Mouse (Mus musculus) lung, postnatal 36 days (tissue): ENCODE results near the gene Ptpru.
"Not testable (repeated sequence)": the region's sequence is repeated elsewhere in the genome, so short reads cannot be mapped to it uniquely, and the experiment has no call there.

Source experiments
- DNase-seq: peaks from one replicate; pipeline ENCODE4 v3.0.0; 2022; ENCODE audit warnings: mixed read lengths

Ptpru gene

DNA sequence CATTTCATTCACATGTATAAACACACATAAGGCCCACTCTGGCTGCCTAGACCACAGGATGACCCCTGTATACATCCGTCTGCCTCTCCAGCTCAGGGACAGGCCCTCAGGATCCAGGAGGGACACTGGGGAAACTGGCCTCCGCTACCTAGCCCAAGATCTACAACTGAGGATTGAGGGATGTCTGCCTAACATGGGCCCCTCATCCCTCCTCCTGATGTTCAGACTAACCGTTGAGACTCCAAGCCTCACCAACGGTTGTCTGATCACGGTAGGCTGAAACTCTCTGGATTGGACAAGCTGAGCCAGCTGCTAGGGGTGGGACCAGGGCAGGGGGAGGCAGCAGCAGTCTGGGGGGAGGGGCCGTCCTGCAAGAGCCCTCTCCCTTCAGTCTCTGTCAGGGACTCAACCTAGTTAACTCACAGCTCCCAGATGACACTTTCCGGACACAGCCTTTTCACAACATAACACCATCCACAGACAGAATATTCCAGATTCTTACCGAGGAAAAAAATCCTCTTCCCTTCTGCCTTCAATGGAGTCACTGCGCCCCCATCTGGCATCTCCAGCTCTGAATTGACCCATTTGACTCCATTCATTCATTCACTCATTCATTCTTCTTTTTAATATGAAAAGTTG lies 4.0 kb downstream of the Ptpru start:
- DNase-seq = peak; percentile 70

DNA sequence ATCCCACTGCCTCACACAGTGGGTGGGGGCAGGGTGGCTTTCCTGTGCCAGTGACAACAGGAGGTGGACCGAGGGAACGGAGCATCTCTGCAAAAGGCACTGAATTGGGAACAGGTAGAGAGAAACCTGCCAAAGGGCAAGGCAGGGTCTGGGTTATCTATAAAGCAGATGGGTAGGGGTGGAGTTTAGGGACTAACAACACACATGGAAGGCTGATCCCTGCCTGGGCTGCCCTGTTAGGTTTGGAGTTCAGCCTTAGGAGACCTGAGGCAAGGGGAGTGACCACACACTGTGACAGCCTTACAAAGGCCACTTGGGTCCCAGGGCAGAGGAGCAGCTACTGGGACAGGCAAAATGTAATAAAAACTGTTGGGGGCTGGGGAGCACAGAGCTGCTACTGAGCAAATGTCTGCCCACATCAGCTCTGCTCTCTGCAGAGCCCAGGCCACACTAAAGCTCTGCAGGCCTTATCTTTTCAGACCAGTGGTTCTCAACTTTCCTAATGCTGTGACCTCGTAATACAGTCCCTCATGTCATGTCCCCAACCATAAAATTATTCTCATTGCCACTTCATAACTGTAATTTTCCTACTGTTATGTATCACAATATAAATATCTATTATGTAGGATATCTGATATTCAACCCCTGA lies 5.2 kb downstream of the Ptpru start:
- DNase-seq = no peak

DNA sequence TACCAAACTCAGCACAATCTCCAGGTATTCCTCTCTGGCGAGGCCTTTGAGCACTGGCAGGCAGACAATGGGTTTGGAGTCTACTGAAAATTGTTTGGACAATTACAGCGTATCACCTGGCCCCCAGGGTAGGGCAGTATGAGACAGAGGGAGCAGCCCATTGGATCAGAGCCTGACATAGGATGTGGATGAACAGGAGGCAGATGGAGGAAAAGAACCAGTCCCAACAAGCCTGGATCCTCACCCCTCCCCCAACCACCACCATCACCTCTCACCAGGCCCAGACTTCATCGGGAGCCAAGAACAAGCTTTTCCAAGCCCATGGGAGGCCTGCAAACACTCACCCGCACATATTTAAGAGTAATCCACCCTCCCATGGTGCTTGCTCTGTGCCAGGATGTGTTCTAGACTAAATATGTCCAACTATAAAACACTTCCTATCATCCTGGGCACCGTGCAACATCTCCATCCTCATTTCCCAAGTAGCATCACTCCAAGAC lies 6.5 kb downstream of the Ptpru start:
- DNase-seq = peak; percentile 47

DNA sequence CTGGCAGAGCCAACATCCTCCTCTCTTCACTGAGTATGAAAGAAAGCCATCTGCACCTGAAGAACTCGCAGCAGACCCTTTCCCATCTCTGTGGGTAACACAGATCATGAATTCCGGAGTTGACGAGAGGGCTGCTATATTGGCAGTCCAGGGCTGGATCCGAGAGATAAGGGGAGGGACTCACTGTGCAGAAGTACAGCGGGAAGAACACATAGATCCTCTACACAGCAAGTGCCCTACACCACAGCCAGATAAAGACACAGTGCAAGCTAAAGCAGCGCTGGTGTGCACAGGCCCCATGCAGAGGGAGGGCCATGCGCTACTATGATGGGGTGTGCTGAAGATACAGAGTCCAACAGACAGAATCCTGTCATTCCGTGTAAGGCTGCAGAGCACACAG lies 9.0 kb downstream of the Ptpru start:
- no peak for DNase-seq

DNA sequence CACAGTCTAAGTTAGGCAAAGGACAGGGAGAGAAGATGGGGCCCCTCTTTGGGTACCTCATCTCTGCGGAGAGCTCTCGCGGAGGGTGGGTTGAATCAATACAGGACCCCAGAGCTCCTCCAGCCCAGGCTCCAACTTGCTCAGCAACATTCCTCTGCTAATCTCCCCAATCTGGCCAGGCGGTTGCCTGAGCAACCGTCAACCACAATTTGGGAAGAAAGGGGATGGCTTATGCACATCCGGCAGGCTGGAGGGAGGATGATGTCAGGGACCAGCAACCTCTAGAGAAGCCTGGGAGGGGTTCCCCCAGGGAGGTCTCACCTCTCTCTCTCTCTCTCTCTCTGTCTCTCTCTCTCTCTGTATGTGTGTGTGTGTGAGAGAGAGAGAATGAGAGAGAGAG lies 11.2 kb downstream of the Ptpru start:
- DNase-seq = no peak

DNA sequence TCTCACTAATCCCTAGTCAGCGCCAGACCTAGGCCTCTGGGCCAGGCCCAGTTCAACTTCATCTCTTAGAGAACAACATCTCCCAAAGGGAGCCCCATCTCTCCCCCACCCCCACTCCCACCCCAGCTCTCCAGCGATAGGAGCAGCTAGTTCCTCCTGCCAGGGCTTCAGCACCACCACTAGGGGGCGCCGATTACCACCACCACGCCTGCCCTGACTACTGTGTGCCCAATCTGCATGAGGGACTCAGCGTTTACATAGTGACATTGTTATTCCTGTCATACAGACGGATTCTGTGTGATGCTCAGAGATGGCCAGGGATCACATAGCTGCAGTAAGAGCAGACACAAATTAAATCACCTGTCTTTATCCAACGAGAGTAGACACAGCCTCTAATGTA lies 12.3 kb downstream of the Ptpru start:
- DNase-seq = peak; percentile 68

DNA sequence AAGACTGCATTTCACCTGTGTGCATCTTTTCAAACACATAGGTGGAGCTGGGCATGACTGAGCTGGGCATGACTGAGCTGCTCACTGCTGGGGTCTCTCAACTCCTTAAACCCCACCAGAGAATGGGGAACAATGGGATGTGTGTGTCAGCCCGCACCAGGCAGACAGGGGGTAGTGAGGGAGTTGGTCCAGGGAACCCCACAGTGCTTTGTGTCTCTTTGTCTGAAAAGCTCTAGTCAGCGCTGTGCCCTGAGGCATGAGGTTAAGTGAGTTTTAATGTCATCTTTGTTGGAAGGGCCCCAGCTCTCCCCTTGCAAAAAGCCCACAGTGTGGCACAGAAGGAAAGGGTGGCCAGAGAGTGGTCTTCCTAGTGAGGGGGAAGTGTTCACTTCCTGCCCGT lies 13.1 kb downstream of the Ptpru start:
- DNase-seq = no peak

DNA sequence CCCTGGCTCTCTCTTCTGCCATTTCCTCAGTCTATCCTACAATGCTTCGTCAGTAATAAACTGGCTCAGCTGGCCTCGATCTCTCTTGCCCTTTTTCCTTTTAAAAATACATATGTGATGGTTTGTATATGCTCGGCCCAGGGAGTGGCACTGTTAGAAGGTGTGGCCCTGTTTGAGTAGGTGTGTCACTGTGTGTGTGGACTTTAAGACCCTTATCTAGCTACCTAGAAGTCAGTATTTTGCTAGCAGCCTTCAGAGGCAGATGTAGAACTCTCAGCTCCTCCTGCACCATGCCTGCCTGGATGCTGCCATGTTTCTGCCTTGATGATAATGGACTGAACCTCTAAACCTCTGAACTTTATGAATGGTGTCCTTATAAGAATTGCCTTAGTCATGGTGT lies 15.5 kb downstream of the Ptpru start:
- DNase-seq = no peak

DNA sequence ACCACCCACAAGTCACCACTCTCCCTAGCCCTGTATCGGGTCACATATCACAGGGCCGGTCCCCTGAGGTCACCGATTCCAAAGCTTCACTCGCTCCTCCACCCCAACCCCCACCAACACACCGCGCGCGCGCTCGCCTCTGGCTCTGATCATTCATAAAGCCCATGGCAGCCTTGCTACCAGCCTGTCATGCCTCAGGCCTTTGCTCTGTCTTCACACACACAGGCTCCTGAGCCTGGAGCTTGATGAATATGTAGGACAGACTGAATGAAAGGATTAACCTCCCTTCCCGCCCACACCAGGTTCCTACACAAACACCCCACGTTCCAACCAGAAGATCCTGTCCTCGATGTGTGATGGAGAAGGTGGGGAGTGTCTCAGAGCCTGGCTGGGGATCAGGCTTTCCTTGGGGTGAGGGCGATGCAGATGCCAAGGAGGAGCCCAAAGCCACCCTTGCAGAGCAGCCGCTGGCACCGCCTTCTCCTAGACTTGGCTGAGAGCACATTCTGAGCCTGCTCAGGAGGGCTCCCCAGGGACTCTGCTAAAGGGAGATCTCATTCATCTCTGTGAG lies 16.8 kb downstream of the Ptpru start:
- DNase-seq = no peak

DNA sequence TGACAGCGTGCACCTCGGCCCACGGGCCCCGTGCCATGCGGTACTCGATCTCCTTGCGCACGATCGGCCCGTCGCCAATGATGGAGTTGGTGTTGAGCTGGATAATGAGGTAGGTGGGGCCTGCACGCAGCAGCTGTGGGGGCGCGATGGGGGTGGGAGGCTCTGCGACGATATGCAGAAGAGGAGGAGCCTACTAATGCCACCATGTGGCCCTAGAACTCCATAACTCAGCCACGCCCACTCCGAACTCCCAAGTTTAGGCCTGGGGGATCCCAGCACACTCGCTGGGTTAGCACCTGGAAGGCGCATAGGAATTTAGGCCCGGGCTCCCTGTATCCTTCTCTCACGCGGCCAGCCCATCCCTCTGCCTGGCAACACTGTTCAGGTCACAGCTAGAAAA lies 19.2 kb downstream of the Ptpru start:
- DNase-seq = no peak

DNA sequence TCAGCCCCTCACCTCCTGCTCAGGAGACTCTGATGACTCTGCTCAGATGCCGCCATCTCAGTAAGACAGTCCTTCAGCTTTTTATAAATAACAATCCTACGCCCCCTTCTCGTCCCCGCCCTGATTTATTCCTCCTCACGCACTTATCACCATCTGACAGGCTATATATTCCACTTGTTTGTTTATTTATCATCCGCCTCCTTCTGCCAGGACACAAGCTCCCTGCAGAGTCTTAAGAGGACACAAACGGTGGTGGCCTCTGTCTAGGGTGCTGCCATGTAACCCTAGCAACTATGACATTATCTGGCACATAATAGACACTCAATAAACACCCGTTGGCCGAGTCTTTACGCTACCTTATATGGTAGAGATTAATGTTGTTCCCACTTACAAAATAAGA lies 22.3 kb downstream of the Ptpru start:
- no peak for DNase-seq

DNA sequence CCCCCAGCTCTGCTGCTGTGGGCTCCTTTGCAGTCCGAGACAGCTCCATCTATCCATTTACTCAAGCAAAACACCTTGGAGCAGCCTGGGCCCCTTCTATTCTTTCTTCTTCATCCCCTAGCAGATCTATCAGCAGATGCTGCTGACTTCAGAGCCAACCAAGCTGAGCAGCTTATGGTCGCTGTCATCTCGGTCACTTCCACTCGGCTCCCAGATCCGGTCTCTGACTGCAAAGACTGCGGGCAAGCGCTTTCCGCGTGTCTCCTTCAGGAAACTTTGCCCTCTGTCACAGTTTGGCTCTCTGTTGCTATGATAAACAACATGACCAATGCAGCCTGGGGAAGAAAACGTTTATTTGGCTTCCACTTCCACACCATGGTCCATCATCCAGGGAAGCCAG lies 23.2 kb downstream of the Ptpru start:
- peak; percentile 32 for DNase-seq

DNA sequence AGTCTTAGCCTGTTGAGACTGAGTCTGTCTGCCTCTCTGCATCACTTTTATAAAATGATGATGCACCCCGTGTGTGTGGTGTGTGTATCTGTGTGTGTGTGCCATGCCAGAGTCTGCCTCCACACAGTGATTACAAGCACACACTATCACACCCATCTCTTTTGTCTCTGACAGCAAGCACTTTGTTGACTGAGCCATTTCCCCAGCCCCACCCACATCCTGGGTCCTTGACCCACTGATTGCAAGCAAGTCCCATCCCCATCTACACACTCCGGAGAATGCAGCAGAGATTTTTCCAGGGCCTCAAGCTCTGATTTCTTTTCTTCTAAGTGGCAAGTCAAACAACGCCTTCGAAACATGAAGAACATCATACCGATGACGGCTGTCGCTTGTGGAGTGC lies 24.3 kb downstream of the Ptpru start:
- DNase-seq = peak; percentile 42

DNA sequence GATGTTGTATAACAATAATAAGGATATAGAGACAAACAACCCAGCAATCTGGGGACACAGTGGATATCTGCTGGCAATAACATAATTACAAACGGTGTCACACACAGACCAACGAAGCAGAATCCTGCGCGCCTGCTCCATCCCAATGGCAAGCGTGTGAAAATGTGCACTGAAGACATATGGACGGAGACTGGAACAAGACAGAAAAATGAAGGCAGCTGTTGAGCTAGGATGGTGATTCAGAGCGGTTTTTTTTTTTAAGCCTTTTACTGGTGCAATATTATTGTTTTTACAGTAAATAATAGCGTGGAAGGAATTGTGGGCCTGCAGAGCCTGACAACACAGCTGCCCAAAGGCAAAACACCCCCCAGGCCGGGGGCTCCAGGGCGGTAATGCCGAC lies 25.6 kb downstream of the Ptpru start:
- no peak for DNase-seq

DNA sequence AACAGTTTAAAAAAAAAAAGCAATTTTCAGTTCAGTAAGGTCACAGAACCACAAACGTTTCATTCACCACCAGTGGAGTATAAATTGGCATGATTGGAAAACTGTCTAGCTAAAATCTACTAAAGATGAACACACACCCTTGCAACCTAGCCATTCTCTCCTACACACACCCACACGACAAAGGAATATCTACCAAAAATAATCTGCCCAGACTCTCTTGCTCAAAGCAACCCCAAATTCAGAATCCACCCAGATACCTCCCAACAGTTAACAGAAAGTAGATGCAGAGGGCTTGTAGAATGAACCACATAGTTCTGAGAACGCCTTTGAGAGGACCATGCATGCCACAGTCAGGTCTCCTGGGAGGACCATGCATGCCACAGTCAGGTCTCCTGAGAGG lies 32.8 kb downstream of the Ptpru start:
- DNase-seq = no peak

DNA sequence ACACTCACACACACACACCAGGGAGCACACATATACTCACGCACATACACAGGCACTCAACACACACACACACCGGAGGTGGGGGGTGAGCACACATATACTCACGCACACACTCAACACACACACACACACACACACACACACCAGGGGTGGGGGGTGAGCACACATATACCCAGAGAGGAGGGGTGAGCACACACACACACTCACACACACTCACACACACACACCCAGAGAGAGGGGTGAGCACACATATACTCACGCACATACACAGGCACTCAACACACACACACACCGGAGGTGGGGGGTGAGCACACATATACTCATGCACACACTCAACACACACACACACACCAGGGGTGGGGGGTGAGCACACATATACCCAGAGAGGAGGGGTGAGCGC lies 33.4 kb downstream of the Ptpru start:
- not testable (repeated sequence) for DNase-seq

DNA sequence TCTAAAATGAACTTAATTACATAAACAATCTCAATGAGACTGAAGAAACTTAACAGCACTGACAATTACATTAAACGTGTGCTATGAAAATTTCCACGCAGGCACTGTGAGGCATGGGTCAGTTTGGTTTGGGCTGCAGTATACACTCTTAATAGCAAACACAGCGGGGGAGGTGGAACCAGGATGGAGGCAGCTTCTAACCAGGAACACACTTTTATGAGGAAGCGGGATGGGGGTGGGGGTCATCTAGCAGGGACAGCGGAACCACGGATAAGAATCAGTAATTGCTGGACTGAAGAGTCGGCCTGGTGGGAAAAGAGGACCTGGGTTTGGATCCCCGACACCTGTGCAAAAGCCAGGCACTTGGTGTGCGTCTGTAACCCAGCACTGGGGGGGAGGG lies 34.2 kb downstream of the Ptpru start:
- no peak for DNase-seq

DNA sequence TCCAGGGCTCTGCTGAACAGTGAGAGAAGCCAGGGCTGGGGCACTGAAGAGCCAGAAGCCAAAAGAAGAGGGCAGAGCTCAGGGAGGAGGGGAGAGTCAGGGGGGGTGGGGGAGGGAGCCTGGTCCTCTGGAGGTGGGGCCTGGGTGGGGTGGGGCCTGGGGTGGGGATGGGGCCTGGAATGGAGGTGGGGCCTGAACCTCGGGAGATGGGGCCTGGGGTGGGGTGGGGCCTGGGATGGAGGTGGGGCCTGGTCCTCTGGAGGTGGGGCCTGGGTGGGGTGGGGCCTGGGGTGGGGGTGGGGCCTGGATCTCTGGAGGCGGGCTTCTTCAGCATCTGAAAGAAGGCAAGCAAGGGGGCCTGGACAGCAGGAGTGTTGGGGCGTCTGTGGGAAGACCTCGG lies 39.1 kb downstream of the Ptpru start:
- DNase-seq = no peak

DNA sequence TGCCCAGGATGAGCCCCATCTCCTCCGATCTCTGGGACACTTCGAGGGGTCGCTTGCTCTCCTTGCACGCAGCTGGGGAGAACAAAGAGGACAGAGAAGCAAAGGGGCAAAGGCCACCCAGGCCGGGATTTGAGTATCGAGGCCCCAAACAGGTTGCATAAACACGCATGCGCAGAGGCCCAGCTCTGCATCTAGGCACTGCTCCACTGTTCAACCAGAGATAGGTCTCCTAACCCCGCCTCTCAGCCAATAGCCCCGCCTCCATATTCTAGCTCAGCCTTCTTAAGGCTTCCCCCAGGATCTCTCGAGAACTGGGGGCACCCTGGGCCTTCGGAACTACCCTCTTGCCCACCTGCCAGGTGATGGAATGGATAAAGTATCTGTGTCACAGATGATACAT lies 40.2 kb downstream of the Ptpru start:
- no peak for DNase-seq

DNA sequence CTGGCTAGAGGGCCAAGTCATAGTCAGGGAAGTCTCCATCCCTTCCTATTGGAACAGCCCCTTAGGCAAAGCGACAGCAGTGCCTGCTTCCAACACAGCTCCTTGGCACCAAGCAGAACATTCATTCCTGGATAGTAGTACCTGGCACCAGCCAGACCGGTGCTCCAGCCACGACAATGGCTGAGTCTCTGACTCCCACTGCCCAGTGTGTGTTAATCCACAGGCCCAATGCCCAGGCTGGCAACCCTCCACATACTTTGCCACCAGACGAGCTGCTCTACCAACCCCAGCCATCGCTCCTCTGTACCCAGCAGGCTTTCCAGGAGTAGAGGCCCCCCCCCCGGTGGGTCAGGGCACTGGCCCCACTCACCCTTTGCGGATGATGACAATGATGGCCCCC lies 40.6 kb downstream of the Ptpru start:
- peak; percentile 49 for DNase-seq

DNA sequence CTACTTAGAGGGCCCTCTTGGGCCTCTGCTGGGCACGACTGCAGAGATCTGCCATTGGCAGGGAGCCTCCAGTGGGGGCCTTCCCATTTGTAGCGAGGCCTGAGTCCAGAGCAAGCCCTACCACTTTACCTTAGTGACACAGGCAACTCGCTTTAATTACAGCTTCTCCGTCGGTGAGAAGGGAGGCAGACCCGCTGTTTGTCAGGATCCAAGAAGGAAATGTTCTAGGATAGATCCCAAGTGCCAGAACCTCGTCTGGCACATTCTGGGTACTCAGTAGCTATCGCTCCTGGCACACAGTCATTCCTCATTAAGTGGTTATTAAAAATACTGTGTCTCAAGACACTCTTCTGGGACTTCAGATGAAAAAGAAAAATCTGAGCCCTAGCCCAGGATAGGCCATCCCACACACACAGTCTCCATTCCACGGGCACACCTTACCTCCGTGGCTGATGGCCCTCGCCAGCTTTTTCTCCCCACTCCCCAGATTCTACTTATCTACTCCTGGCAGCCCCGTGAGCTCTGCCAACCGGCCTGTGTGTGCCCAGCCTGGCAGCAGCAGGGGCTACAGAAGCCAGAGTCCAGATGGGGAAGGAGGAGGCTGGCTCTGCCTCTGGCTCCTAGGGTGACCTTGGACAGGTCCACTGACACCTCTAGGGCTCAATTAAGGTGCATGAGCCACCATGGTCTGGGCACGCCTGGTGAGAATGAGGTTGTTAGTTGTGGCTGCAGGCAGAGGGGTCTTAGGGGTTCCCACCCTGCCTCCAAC lies 41.6 kb downstream of the Ptpru start:
- DNase-seq = no peak

DNA sequence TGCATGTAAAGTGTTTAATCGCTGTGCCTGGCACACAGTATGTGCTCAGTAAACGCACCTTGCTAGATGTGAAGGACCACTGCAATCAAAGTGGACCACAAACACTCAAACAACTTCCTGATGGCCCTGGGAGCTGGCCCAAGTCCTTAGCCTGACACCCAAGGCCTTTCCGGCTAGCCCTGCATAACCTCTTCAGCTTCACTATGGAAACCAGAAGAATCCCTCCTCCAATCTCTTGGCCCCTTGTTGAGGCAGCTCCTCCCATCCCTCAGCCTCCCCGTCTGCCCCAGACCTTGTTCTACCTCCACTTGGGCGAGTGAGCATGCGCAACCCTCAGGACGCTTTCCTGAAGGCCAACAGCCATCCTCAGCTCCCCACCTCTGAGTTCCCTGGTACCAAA lies 51.3 kb downstream of the Ptpru start:
- peak; percentile 91 for DNase-seq

DNA sequence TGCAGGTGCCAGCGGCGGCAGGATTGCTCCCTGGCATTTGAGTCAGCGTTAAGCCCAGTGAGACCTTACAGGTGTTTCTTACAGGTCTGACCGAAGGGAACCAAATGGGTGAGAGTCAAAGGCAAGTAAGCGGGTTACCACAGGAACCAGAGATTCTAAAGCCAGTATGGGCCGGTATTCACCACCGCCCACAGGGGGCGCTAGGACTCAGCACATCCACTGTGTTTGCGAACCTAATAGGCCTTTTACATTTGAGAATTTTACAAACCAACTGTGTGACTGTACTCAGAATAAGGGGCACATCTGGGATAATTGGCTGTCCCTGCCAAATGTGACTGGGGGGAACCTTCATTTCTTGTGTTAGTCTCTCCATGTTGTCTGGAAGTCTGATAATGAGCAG lies 54.1 kb downstream of the Ptpru start:
- peak; percentile 76 for DNase-seq

DNA sequence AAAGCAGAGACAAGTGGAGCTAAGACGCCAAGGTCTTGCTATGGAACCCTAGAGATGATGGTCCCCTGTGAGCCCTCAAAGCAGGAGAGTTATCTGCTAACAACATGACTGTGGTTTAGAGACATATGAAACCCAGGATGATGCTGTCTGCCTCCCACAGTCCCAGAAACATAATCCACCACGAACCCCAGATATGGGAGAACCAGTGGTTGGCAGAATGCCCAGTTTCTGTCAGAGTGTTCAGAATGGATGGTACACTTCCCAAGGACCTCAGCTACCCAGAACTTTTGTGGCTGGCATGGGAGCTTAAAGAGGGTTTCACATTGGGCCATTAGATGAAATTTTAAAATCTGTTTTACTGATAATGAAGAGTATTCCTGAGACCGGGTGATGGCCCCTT lies 57.1 kb downstream of the Ptpru start:
- DNase-seq = peak; percentile 59
